Mouse (Mus musculus) midbrain, embryonic 13.5 days (tissue): ENCODE data around the gene Prss34. TPM values are rescaled to one million over a fixed set of nuclear protein-coding genes. Genes with fewer than 3 reads are reported as not detected.
A peak's percentile ranks its signal among the peaks of the same experiment; 100 is the strongest.

Source experiments
- ATAC-seq: fragments of 200-750 bp; cut with Nextera tagmentation; 2 replicates; pipeline ENCODE4 v1.8.0; 2017; ENCODE audit warnings: mild to moderate bottlenecking, moderate TSS enrichment, moderate library complexity
- H3K27ac ChIP-seq: fragments of 300-500 bp; sonication (generic); 2 replicates; pipeline ENCODE4 v1.5.1; 2015; ENCODE audit warnings: inconsistent platforms, mild to moderate bottlenecking, moderate library complexity
- H3K27me3 ChIP-seq: fragments of 300-500 bp; sonication (generic); 2 replicates; pipeline ENCODE4 v1.6.1; 2015; ENCODE audit warnings: mild to moderate bottlenecking, inconsistent platforms
- H3K36me3 ChIP-seq: fragments of 300-500 bp; sonication (generic); 2 replicates; pipeline ENCODE4 v1.6.1; 2015; ENCODE audit warnings: mild to moderate bottlenecking, inconsistent platforms
- H3K4me1 ChIP-seq: fragments of 300-500 bp; sonication (generic); replicated peaks from 2 replicates; pipeline ENCODE4 v1.6.1; 2015; ENCODE audit warnings: inconsistent platforms
- H3K4me2 ChIP-seq: fragments of 300-500 bp; sonication (generic); replicated peaks from 2 replicates; pipeline ENCODE4 v1.6.1; 2015; ENCODE audit warnings: moderate library complexity, mild to moderate bottlenecking, inconsistent platforms
- H3K4me3 ChIP-seq: fragments of 300-500 bp; sonication (generic); replicated peaks from 2 replicates; pipeline ENCODE4 v1.5.1; 2015; ENCODE audit warnings: mild to moderate bottlenecking, inconsistent platforms
- H3K9ac ChIP-seq: fragments of 300-500 bp; sonication (generic); replicated peaks from 2 replicates; pipeline ENCODE4 v1.6.1; 2015; ENCODE audit warnings: mild to moderate bottlenecking, inconsistent platforms
- H3K9me3 ChIP-seq: fragments of 300-500 bp; sonication (generic); 2 replicates; pipeline ENCODE4 v1.6.1; 2016; ENCODE audit warnings: mild to moderate bottlenecking, inconsistent platforms
- WGBS: fragments of 180-500 bp; shearing (Covaris S2); methylation state at CpG from one replicate; pipeline ENCODE4 v1.1.7; 2015; 5-methylcytosine and 5-hydroxymethylcytosine counted together
- polyA plus RNA-seq: library from polyadenylated mRNA; unstranded; fragments of >200 nt; fragmentation: Nextera tagmentation; extraction: Ambion mirVana; gene quantifications from 2 replicates; pipeline ENCODE4 v1.2.1, GENCODE M21; 2015

Prss34 gene
- polyA plus RNA-seq, 1 experiment from 2014 or later, result not detected

DNA sequence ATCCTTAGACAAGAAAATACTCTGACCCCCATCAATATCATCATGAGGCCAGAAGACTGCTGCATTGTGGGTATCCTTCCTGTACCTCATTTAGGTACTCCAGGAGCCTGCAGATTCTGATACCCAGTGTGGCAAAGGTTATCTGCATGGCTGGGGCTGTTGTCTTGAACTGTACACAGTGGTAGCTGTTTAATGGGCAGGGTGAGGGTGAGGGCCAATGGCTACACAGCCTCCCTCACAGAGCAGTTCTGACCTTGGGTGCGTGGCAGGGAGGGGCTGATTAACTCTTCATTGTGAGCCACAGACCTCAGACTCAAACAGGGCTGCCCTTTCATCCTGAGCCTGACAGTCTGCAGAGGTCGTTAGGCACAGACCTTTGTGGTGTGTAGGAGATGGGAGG is 24.7 kb downstream of the Prss34 start:
- no peak for ATAC-seq
- Histone ChIP-seq H3K4me2 (no peak overlapping the region), H3K36me3 (no peaks in the 10 kb centered on the region), H3K9ac (no peak overlapping the region), H3K27ac (no peak overlapping the region), H3K4me3 (no peak overlapping the region), H3K4me1 (no peaks in the 10 kb centered on the region), H3K27me3 (no peaks in the 10 kb centered on the region), H3K9me3 (no peaks in the 10 kb centered on the region)
- WGBS, result 39% methylated on average over 2 of the region's 2 CpGs

DNA sequence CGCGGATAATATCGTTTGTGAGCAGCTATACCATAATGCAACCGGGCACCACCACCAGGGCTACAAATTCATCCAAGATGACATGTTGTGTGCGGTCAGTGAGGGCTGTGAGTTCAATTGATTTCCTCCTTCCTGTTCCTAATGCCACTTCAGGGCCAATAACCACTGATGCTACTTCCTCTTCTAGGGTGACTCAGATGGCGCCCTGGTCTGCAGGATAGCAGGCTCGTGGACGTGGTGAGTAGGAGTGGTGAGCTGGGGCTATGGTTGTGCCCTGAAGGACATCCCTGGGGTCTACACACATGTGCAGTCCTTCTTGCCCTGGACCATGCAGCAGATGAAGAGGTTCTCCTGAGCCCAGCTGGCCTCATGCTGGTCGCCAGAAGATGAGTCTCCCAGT is 34.1 kb downstream of the Prss34 start:
- H3K4me2 ChIP-seq, result no peak overlapping the region
- H3K9ac ChIP-seq, result no peak overlapping the region
- H3K4me3 ChIP-seq, result no peak overlapping the region
- H3K36me3 ChIP-seq, result no peaks in the 10 kb centered on the region
- peaks cover 29% of the 10 kb centered on the region; the same call in 1 of the 2 replicates for H3K27me3 ChIP-seq
- WGBS, result 86% methylated on average over 9 of the region's 9 CpGs
- no peaks in the 10 kb centered on the region for H3K4me1 ChIP-seq
- no peaks in the 10 kb centered on the region for H3K9me3 ChIP-seq
- no peak overlapping the region for H3K27ac ChIP-seq
- ATAC-seq, result no peak

DNA sequence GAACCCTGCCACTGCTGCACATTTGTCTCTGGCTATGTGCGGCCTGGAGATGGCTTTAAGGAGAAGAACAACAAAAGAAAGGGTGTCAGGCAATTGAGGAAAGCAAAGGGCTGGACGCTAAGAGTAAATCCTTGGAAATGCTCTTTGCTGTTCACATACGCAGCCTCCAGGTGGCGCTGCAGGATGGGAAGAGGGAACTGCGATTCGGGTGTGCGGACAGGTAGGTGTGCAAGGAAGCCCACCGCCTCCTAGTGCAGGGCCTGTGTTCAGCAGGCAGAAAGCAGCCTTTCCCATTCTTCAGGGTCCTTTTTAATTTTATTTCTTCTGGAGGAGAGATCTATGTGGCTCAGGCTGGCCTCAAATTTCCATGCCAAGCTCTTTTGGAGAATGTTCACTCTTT is 35.7 kb downstream of the Prss34 start:
- Histone ChIP-seq H3K27me3 (peaks cover 29% of the 10 kb centered on the region; the same call in 1 of the 2 replicates), H3K4me1 (no peaks in the 10 kb centered on the region), H3K36me3 (no peaks in the 10 kb centered on the region), H3K27ac (no peak overlapping the region), H3K9me3 (no peaks in the 10 kb centered on the region), H3K9ac (0 out of 2 replicates have a peak overlapping the region, but pooled peaks have one; percentile 8), H3K4me3 (no peak overlapping the region), H3K4me2 (no peak overlapping the region)
- 3% methylated on average over 8 of the region's 8 CpGs for WGBS
- ATAC-seq, result peak; percentile 63

DNA sequence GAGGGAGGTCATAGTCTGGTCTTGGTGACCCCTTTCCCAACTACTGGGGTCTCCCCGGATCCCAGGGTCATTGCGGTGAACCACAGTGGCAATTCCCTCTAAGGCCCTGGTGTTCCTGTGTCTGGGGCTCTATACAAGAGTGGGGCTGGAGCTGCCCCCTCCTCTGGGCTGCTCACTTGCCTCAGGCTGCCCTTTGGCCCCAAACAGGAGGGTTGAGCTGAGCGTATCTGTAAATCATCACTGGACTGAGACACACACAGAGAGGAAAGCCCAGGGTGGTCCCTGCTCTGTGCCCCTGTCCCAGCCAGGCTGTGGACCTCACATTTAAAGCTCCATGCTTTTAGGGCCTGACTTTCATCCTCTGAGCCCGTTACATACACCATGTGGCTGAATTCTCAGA is 40.0 kb downstream of the Prss34 start:
- no peak for ATAC-seq
- Histone ChIP-seq H3K27ac (no peak overlapping the region), H3K4me1 (no peaks in the 10 kb centered on the region), H3K4me3 (no peak overlapping the region), H3K4me2 (no peak overlapping the region), H3K36me3 (no peaks in the 10 kb centered on the region), H3K27me3 (peaks cover 14% of the 10 kb centered on the region; the same call in 1 of the 2 replicates), H3K9me3 (no peaks in the 10 kb centered on the region), H3K9ac (no peak overlapping the region)
- 86% methylated on average over 4 of the region's 4 CpGs for WGBS

DNA sequence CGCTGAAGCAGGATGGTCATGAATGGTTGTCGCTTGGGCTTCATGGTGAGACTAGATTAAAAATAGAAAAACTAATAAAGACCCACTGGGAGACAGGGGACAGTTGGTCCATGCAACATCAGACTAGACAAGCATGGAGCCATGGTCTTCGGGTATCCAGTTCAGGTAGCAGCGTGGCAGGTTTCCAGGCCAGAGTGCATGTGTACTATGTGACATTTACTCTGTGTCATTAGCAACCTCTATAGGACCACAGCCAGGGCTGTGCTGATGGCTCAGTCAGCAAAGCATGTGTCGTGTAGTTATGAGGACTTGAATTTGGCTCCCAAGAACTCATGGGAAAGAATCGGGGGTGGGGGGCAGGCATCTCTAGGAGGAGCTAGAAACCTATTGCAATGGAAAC is 41.8 kb downstream of the Prss34 start:
- Histone ChIP-seq H3K36me3 (no peaks in the 10 kb centered on the region), H3K27ac (no peak overlapping the region), H3K27me3 (no peaks in the 10 kb centered on the region), H3K4me2 (no peak overlapping the region), H3K4me3 (no peak overlapping the region), H3K4me1 (no peaks in the 10 kb centered on the region), H3K9me3 (no peaks in the 10 kb centered on the region), H3K9ac (no peak overlapping the region)
- no peak for ATAC-seq
- 86% methylated on average over 6 of the region's 6 CpGs for WGBS

DNA sequence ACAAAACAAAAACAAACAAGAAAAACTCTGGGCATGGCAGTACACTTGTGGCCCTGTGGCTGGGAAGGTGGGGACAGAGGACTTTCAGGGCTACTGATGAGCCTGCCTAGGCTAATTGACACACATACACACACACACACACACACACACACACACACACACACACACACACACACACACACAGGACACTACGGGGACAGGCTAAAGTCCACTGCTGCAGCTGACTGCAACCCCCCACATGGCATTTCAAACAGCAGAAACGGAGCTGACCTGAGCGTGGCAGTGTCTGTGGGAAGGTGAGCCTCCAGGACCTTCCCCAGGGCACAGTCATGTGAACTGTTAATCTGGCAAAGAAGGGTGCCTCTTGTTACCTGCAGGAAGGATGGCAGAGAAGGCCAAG is 43.3 kb downstream of the Prss34 start:
- H3K4me1 ChIP-seq, result no peaks in the 10 kb centered on the region
- H3K4me2 ChIP-seq, result no peak overlapping the region
- no peaks in the 10 kb centered on the region for H3K9me3 ChIP-seq
- no peak overlapping the region for H3K9ac ChIP-seq
- no peak overlapping the region for H3K4me3 ChIP-seq
- WGBS, result 49% methylated on average over 3 of the region's 3 CpGs
- no peaks in the 10 kb centered on the region for H3K27me3 ChIP-seq
- H3K36me3 ChIP-seq, result no peaks in the 10 kb centered on the region
- ATAC-seq, result no peak
- no peak overlapping the region for H3K27ac ChIP-seq

DNA sequence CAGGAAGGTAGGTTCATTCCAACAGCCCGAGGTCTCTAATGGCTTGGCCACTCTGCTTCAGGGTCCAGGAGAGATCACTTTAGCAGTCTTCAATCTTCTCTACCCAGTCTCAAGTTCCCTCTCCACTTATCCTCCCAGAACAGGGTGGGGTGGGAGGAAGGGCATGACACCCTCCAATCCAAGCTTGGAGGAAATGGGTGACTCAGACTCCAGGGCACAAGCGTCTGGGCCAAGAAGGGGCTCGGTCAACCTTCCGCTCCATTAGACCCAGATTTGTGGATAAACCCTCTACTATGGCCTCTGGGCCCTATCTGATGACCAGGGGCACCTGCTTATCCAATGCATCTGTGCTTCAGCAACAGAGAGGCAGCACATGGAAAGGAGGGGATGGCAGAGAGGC is 47.3 kb downstream of the Prss34 start, which contains the start of gene Tpsab1:
Gene Tpsab1 (minus strand): TSS at position 101 of the 400 bp plus-strand sequence.
- Histone ChIP-seq H3K27me3 (no peaks in the 10 kb centered on the region), H3K4me2 (no peak within 1 kb of the TSS), H3K9ac (no peak within 1 kb of the TSS), H3K4me1 (no peaks in the 10 kb centered on the region), H3K9me3 (no peaks in the 10 kb centered on the region), H3K27ac (no peak within 1 kb of the TSS), H3K36me3 (no peaks in the 10 kb centered on the region), H3K4me3 (no peak within 1 kb of the TSS)
- ATAC-seq, result no peak
- 91% methylated on average over 4 of the region's 4 CpGs for WGBS

Other genes with a start within 250 kb of the Prss34 start
- gene Tmem204, start 214.8 kb upstream of the Prss34 start, polyA plus RNA-seq, result 9.4 and 10.8 TPM in 2 replicates
- 45.3 and 48.0 TPM in 2 replicates for gene Telo2, start 182.4 kb upstream of the Prss34 start, polyA plus RNA-seq
- not detected in 2 replicates for gene Ptx4, start 177.6 kb upstream of the Prss34 start, polyA plus RNA-seq
- 29.1 and 29.7 TPM in 2 replicates for gene Clcn7, start 165.0 kb upstream of the Prss34 start, polyA plus RNA-seq
- gene Ccdc154, start 135.9 kb upstream of the Prss34 start, polyA plus RNA-seq, result not detected in 2 replicates
- gene Gm38655, start 122.9 kb upstream of the Prss34 start, polyA plus RNA-seq, result not detected in 2 replicates
- gene BC003965, start 113.8 kb upstream of the Prss34 start, polyA plus RNA-seq, result 36.1 and 37.1 TPM in 2 replicates
- gene Unkl, start 110.0 kb upstream of the Prss34 start, polyA plus RNA-seq, result 13.0 and 13.4 TPM in 2 replicates
- 86.0 and 90.4 TPM in 2 replicates for gene Gnptg, start 58.3 kb upstream of the Prss34 start, polyA plus RNA-seq
- 61.1 and 63.1 TPM in 2 replicates for gene Tsr3, start 58.2 kb upstream of the Prss34 start, polyA plus RNA-seq
- gene Baiap3, start 42.0 kb upstream of the Prss34 start, polyA plus RNA-seq, result 8.7 and 9.2 TPM in 2 replicates
- 672 and 679 TPM in 2 replicates for gene Ube2i, start 23.8 kb upstream of the Prss34 start, polyA plus RNA-seq
- gene Prss28, start 10.3 kb downstream of the Prss34 start, polyA plus RNA-seq, result not detected in 2 replicates
- not detected in 2 replicates for gene Prss29, start 20.3 kb downstream of the Prss34 start, polyA plus RNA-seq
- gene Tpsab1, start 47.2 kb downstream of the Prss34 start, polyA plus RNA-seq, result not detected in 2 replicates
- not detected in 2 replicates for gene Tpsb2, start 67.9 kb downstream of the Prss34 start, polyA plus RNA-seq
- 1.1 TPM in 1 of 2 replicates, not detected in the other for gene Tpsg1, start 70.9 kb downstream of the Prss34 start, polyA plus RNA-seq
- gene Cacna1h, start 135.4 kb downstream of the Prss34 start, polyA plus RNA-seq, result 8.6 and 11.5 TPM in 2 replicates
- gene Tekt4, start 156.2 kb downstream of the Prss34 start, polyA plus RNA-seq, result 0.50 and 0.81 TPM in 2 replicates
- 0.15 and 0.24 TPM in 2 replicates for gene Sstr5, start 198.9 kb downstream of the Prss34 start, polyA plus RNA-seq